Mouse (Mus musculus): ENCODE data around the gene Mrpl34. TPM values are rescaled to one million over a fixed set of nuclear protein-coding genes. Genes with fewer than 3 reads are reported as not detected.

Gene Mrpl34
- polyA plus RNA-seq, 1 experiment from 2014 or later, result 218 TPM

DNA sequence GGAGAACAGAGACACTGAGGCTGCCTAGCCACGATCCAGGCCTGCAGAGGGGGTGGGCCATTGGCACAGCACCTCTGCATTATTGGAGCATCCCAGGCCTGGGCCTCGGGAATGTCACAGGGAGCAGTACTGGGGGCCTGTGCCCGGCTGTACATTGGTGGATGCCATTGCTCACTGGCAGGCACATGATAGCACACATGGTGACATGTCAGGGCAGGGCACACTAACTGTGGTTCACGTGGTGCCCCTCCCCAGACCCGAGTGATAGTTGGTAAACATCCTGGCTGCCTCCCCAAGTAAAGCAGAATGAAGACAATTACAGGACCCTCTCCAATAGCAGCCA, 6.1 kb downstream of the Mrpl34 start:
- peak; percentile 13 for DNase-seq (ENCODE audit: extremely low spot score, low spot score)
- H3K36me3 ChIP-seq (replicated peaks), result peaks cover 67% of the 10 kb centered on the region
- peaks cover 29% of the 10 kb centered on the region for H3K4me1 ChIP-seq
- H3K4me3 ChIP-seq, result peak overlapping the region; percentile 96; the same call in 1 of the 2 replicates
- WGBS, result 88% methylated on average over 5 of the region's 5 CpGs
- no peaks in the 10 kb centered on the region for H3K9me3 ChIP-seq
- H3K27me3 ChIP-seq (ENCODE audit: poor library complexity, severe bottlenecking), result no peaks in the 10 kb centered on the region
- H3K27ac ChIP-seq, result no peak overlapping the region

GRCm38 (mm10) chr8:71471861-71472260, 7.1 kb downstream of the Mrpl34 start:
- Histone ChIP-seq H3K27me3 (ENCODE audit: poor library complexity, severe bottlenecking) (no peaks in the 10 kb centered on the region), H3K9me3 (no peaks in the 10 kb centered on the region), H3K36me3 (replicated peaks) (peaks cover 59% of the 10 kb centered on the region), H3K4me1 (peaks cover 37% of the 10 kb centered on the region), H3K27ac (no peak overlapping the region), H3K4me3 (no peak overlapping the region)
- WGBS, result 97% methylated on average over 17 of the region's 17 CpGs
- DNase-seq (ENCODE audit: extremely low spot score, low spot score), result no peak

DNA sequence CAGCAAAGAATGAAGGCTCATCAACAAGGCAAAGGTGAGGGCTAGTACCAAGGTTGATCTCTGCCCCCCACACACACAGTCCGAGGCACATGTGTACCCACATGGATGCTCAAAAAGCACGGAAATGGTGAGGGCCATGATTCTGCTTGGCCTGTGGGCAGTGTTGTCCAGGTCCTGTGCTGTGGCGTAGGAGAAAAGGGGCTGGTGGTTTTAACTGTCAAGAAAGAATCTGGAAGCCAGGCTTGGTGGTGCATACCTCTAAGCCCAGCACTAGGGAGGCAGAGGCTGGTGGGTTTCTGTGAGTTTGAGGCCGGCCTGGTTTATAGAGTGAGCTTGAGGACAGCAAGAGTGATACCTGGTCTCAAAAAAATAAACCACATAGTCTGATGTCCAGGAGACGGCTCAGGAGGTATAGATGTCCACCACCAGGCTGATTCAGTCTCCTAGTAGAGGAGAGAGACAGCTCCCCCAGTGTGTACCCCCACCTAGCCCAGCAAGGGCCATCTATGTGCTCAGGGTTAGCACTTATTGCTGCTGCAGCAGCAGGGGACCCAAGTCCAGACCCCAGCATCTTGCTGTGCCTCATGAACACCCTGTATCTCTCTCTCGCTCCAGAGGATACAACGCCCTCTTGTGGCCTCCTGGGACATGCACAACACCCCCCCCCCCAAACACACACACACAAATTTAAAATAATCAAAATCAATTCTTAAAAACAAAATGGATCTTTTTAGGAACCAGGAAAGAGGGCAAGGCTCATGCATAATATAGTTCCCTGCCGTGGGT, 8.0 kb downstream of the Mrpl34 start:
- Histone ChIP-seq H3K4me1 (peaks cover 46% of the 10 kb centered on the region), H3K27me3 (ENCODE audit: poor library complexity, severe bottlenecking) (peaks cover 5% of the 10 kb centered on the region), H3K9me3 (no peaks in the 10 kb centered on the region), H3K27ac (no peak overlapping the region), H3K36me3 (replicated peaks) (peaks cover 56% of the 10 kb centered on the region), H3K4me3 (no peak overlapping the region)
- no peak for DNase-seq (ENCODE audit: extremely low spot score, low spot score)
- WGBS, result 89% methylated on average over 8 of the region's 8 CpGs

DNA sequence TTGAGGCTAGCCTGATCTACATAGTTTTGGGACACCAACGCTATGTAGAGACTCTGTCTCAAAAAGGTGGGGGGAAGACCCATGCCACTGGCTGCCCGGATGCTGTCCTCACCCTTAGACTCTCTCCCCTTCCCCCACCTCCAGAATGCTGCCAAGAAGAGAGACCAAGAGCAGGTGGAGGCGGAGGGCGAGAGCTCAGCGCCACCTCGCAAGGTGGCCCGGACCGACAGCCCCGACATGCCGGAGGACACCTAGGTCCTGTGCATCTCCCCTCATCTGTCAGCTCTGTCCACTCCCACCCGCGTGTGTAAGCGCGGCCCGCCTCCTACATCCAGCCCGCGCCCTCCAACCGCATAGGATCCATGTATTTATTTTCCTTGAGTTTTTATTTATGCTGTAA, 9.6 kb downstream of the Mrpl34 start:
- Histone ChIP-seq H3K4me1 (peaks cover 43% of the 10 kb centered on the region), H3K4me3 (peak overlapping the region; percentile 68; the same call in 1 of the 2 replicates), H3K36me3 (replicated peaks) (peaks cover 69% of the 10 kb centered on the region), H3K27ac (no peak overlapping the region), H3K9me3 (no peaks in the 10 kb centered on the region), H3K27me3 (ENCODE audit: poor library complexity, severe bottlenecking) (peaks cover 19% of the 10 kb centered on the region)
- no peak for DNase-seq (ENCODE audit: extremely low spot score, low spot score)
- 96% methylated on average over 18 of the region's 18 CpGs for WGBS

GRCm38 (mm10) chr8:71474785-71475701, 10.3 kb downstream of the Mrpl34 start:
- WGBS, result 91% methylated on average over 25 of the region's 25 CpGs
- no peak for DNase-seq (ENCODE audit: extremely low spot score, low spot score)
- Histone ChIP-seq H3K27me3 (ENCODE audit: poor library complexity, severe bottlenecking) (peaks cover 19% of the 10 kb centered on the region), H3K9me3 (no peaks in the 10 kb centered on the region), H3K4me1 (peaks cover 36% of the 10 kb centered on the region), H3K4me3 (peak overlapping the region; percentile 68), H3K36me3 (replicated peaks) (peaks cover 76% of the 10 kb centered on the region), H3K27ac (no peak overlapping the region)

GRCm38 (mm10) chr8:71475702-71476075, 10.9 kb downstream of the Mrpl34 start:
- Histone ChIP-seq H3K27me3 (ENCODE audit: poor library complexity, severe bottlenecking) (peaks cover 26% of the 10 kb centered on the region), H3K27ac (peak overlapping the region; percentile 90), H3K36me3 (replicated peaks) (peaks cover 77% of the 10 kb centered on the region), H3K4me3 (peak overlapping the region; percentile 68), H3K9me3 (no peaks in the 10 kb centered on the region), H3K4me1 (peaks cover 32% of the 10 kb centered on the region)
- DNase-seq (ENCODE audit: extremely low spot score, low spot score), result no peak
- WGBS, result 31% methylated on average over 4 of the region's 4 CpGs

GRCm38 (mm10) chr8:71476099-71476940, 11.6 kb downstream of the Mrpl34 start:
- peaks cover 77% of the 10 kb centered on the region for H3K36me3 ChIP-seq (replicated peaks)

GRCm38 (mm10) chr8:71477196-71477845, 12.6 kb downstream of the Mrpl34 start:
- Histone ChIP-seq H3K27ac (peak overlapping the region; percentile 90), H3K36me3 (replicated peaks) (peaks cover 77% of the 10 kb centered on the region), H3K4me3 (peak overlapping the region; percentile 68), H3K4me1 (peaks cover 39% of the 10 kb centered on the region), H3K27me3 (ENCODE audit: poor library complexity, severe bottlenecking) (peaks cover 42% of the 10 kb centered on the region), H3K9me3 (no peaks in the 10 kb centered on the region)
- DNase-seq (ENCODE audit: extremely low spot score, low spot score), result no peak
- 38% methylated on average over 14 of the region's 14 CpGs for WGBS

More at GRCm38 (mm10) chr8:71476099-71476940, 11.6 kb downstream of the Mrpl34 start:
- H3K27ac ChIP-seq, result peak overlapping the region; percentile 90
- no peaks in the 10 kb centered on the region for H3K9me3 ChIP-seq
- under 1% methylated on average over 115 of the region's 121 CpGs for WGBS
- peaks cover 37% of the 10 kb centered on the region for H3K4me1 ChIP-seq
- peaks cover 32% of the 10 kb centered on the region for H3K27me3 ChIP-seq (ENCODE audit: poor library complexity, severe bottlenecking)
- peak; percentile 75 for DNase-seq (ENCODE audit: extremely low spot score, low spot score)
- peak overlapping the region; percentile 68 for H3K4me3 ChIP-seq

DNA sequence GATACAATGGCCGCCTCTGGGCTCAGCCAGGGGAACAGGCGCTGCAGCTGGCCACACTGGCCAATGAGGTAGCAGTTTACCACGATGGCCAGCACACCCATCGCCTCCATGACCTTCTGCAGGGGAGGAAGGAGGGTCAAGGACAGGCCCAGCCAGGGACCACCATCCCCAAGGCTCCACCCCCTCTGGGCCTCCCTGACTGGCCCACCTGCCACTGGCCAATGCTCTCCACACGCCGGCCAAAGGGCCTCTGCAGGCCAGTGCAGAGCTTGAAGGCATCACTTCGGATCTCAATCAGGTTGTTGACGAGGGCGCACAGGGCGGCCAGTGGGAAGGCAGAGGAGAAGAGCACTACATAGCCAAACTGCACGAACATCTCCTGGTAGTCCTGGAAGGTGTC, 14.2 kb downstream of the Mrpl34 start:
- DNase-seq (ENCODE audit: extremely low spot score, low spot score), result no peak
- Histone ChIP-seq H3K9me3 (no peaks in the 10 kb centered on the region), H3K27me3 (ENCODE audit: poor library complexity, severe bottlenecking) (peaks cover 50% of the 10 kb centered on the region), H3K36me3 (replicated peaks) (peaks cover 77% of the 10 kb centered on the region), H3K4me3 (peak overlapping the region; percentile 10; the same call in 1 of the 2 replicates), H3K27ac (no peak overlapping the region), H3K4me1 (peaks cover 40% of the 10 kb centered on the region)
- 94% methylated on average over 11 of the region's 11 CpGs for WGBS

- WGBS, result 52% methylated on average over 8 of the region's 8 CpGs
- H3K27me3 ChIP-seq (ENCODE audit: poor library complexity, severe bottlenecking), result peaks cover 34% of the 10 kb centered on the region
- peak overlapping the region; percentile 90; the same call in 1 of the 2 replicates for H3K4me3 ChIP-seq
- no peak overlapping the region for H3K27ac ChIP-seq
- peaks cover 43% of the 10 kb centered on the region for H3K4me1 ChIP-seq
- no peak for DNase-seq (ENCODE audit: extremely low spot score, low spot score)
- H3K36me3 ChIP-seq (replicated peaks), result peaks cover 59% of the 10 kb centered on the region
- H3K9me3 ChIP-seq, result no peaks in the 10 kb centered on the region
Measured at GRCm38 (mm10) chr8:71483932-71484331, 19.2 kb downstream of the Mrpl34 start.

DNA sequence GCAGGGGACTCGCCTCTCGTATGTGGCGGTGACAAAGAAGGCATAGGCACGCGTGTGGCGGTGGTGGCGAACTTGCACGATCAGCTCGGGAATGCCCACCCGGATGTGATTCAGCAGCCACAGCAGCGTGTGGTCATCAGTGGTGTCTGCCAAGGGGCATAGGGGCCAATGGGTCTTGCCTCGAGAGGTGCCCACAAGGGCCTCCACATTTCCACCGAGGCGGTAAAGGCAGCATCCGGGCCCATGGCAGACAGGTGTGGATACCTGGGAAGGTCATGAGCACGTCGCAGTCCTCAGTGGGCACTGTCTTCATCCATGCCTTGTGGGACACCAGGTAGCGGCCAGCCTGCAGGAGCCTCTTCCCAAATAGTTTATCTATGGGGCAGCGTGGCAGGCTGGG, 20.0 kb downstream of the Mrpl34 start:
- H3K9me3 ChIP-seq, result no peaks in the 10 kb centered on the region
- 96% methylated on average over 19 of the region's 19 CpGs for WGBS
- H3K36me3 ChIP-seq (replicated peaks), result peaks cover 51% of the 10 kb centered on the region
- H3K27ac ChIP-seq, result peak overlapping the region; percentile 99
- H3K4me1 ChIP-seq, result peaks cover 51% of the 10 kb centered on the region
- DNase-seq (ENCODE audit: extremely low spot score, low spot score), result no peak
- H3K27me3 ChIP-seq (ENCODE audit: poor library complexity, severe bottlenecking), result peaks cover 31% of the 10 kb centered on the region
- H3K4me3 ChIP-seq, result peak overlapping the region; percentile 90

Data from forebrain, embryonic 10.5 days (tissue).